Mouse (Mus musculus) hematopoietic stem cell, adult 5-6 weeks (primary cell): ENCODE measurements at regions not wholly inside any gene's neighbourhood (a gene's known extent, or its start where the extent isn't known, plus 50 kb on each side); places are given as distances from the start of the nearest gene placed in this dataset.
A peak's percentile ranks its signal among the peaks of the same experiment; 100 is the strongest.

Experiments
- ATAC-seq, 2 experiments: fragments of 125-278 bp in 1 of 2; replicated peaks in 1 of 2; 2 replicates each; pipeline ENCODE4 v1.8.0; 2016 to 2017; ENCODE audit warnings: inconsistent platforms in 2 of 2, mild to moderate bottlenecking in 2 of 2, moderate number of reproducible peaks in 2 of 2, low read depth in 1 of 2, moderate TSS enrichment in 1 of 2; ENCODE audit not compliant: low FRiP score in 2 of 2, poor library complexity in 2 of 2, severe bottlenecking in 2 of 2, insufficient read depth in 1 of 2, low TSS enrichment in 1 of 2

GRCm38 (mm10) chr9:56547291-56547977, 129.0 kb downstream of the Hmg20a start:
- no peak for ATAC-seq

GRCm38 (mm10) chr9:56549774-56550173, 131.4 kb downstream of the Hmg20a start:
- ATAC-seq = peak in 1 of 2 experiments; percentile 48; a peak in 1 of 4 replicates

- ATAC-seq = no peak
Observed at GRCm38 (mm10) chr9:56550178-56550577, 131.8 kb downstream of the Hmg20a start.

GRCm38 (mm10) chr9:56551376-56552186, 133.2 kb downstream of the Hmg20a start:
- no peak for ATAC-seq

- ATAC-seq = no peak
Observed at GRCm38 (mm10) chr9:56552187-56552686, 133.8 kb downstream of the Hmg20a start.

GRCm38 (mm10) chr9:56552766-56553165, 134.4 kb downstream of the Hmg20a start:
- peak; percentile 70 to 85 for ATAC-seq

- no peak for ATAC-seq
Observed at GRCm38 (mm10) chr9:56553626-56554025, 135.2 kb downstream of the Hmg20a start.

GRCm38 (mm10) chr9:56554096-56554495, 135.7 kb downstream of the Hmg20a start:
- no peak for ATAC-seq

GRCm38 (mm10) chr9:56559618-56560144, 141.3 kb downstream of the Hmg20a start:
- no peak for ATAC-seq

GRCm38 (mm10) chr9:56562440-56562839, 144.0 kb downstream of the Hmg20a start:
- ATAC-seq = no peak

GRCm38 (mm10) chr9:56564048-56564737, 145.8 kb downstream of the Hmg20a start:
- no peak for ATAC-seq
